Mouse (Mus musculus) erythroblast, embryonic 14.5 days (primary cell): ENCODE results near the gene Tefm. TPM values are rescaled to one million over a fixed set of nuclear protein-coding genes. Genes with fewer than 3 reads are reported as not detected.

Source experiments
- H3K27me3 ChIP-seq: 2 replicates; pipeline ENCODE4 v1.6.1; 2012; ENCODE audit warnings: inconsistent platforms; ENCODE audit not compliant: control insufficient read depth
- H3K36me3 ChIP-seq: 2 replicates; pipeline ENCODE4 v1.6.1; 2012; ENCODE audit warnings: mild to moderate bottlenecking, inconsistent platforms; ENCODE audit not compliant: control insufficient read depth
- H3K4me1 ChIP-seq: 2 replicates; pipeline ENCODE4 v1.6.1; 2012; ENCODE audit warnings: inconsistent platforms; ENCODE audit not compliant: control insufficient read depth
- H3K4me3 ChIP-seq: replicated peaks from 2 replicates; pipeline ENCODE3; 2012; ENCODE audit warnings: moderate library complexity, mild to moderate bottlenecking, inconsistent platforms
- H3K9me3 ChIP-seq: 2 replicates; pipeline ENCODE4 v1.6.1; 2012; ENCODE audit warnings: low read length, inconsistent platforms, mixed read lengths; ENCODE audit not compliant: control insufficient read depth
- GATA1 ChIP-seq: IDR thresholded peaks from 2 replicates; pipeline ENCODE4 v1.6.1; 2012; ENCODE audit warnings: low read length, inconsistent platforms, mixed read lengths
- TAL1 ChIP-seq: IDR thresholded peaks from 3 replicates; pipeline ENCODE4 v1.6.1; 2012; ENCODE audit warnings: low read length, inconsistent platforms, mixed read lengths
- polyA plus RNA-seq: library from polyadenylated mRNA; stranded (reverse); fragments of >175 nt; gene quantifications from 2 replicates; pipeline ENCODE4 v1.2.3, GENCODE M21; 2012

Tefm gene
- polyA plus RNA-seq, 1 experiment, result not detected

GRCm38 (mm10) chr11:80088917-80089816 is 52.8 kb downstream of the Tefm start, which contains the start of gene Atad5:
Gene Atad5, plus strand, starts transcription at chr11:80089400.
- Histone ChIP-seq H3K36me3 (peaks cover 27% of the 10 kb centered on the region), H3K27me3 (no peaks in the 10 kb centered on the region), H3K4me1 (peaks cover 62% of the 10 kb centered on the region), H3K4me3 (peak within 1 kb of the TSS; percentile 100), H3K9me3 (no peaks in the 10 kb centered on the region)
- TF ChIP-seq GATA1 (no peak), TAL1 (no peak)

GRCm38 (mm10) chr11:80086844-80087243 is 55.1 kb downstream of the Tefm start:
- peaks cover 14% of the 10 kb centered on the region for H3K36me3 ChIP-seq
- no peaks in the 10 kb centered on the region for H3K27me3 ChIP-seq
- peaks cover 6% of the 10 kb centered on the region for H3K9me3 ChIP-seq
- TF ChIP-seq TAL1 (no peak), GATA1 (no peak)
- peaks cover 66% of the 10 kb centered on the region for H3K4me1 ChIP-seq
- no peak overlapping the region for H3K4me3 ChIP-seq

Other genes starting within 250 kb of the Tefm start
- 0.19 and 0.37 TPM in 2 replicates for gene Utp6, start 179.8 kb downstream of the Tefm start, polyA plus RNA-seq
- gene Suz12, start 149.1 kb downstream of the Tefm start, polyA plus RNA-seq, result 0.95 and 1.1 TPM in 2 replicates
- 4.8 TPM in 2 replicates for gene Crlf3, start 61.2 kb downstream of the Tefm start, polyA plus RNA-seq
- gene Atad5, start 52.8 kb downstream of the Tefm start, polyA plus RNA-seq, result 0.20 and 0.47 TPM in 2 replicates
- gene Adap2, start 11.9 kb upstream of the Tefm start, polyA plus RNA-seq, result not detected in 2 replicates
- gene Rnf135, start 41.7 kb upstream of the Tefm start, polyA plus RNA-seq, result 0.03 TPM in 1 of 2 replicates, not detected in the other
- 0.09 and 0.19 TPM in 2 replicates for gene Rhot1, start 66.8 kb upstream of the Tefm start, polyA plus RNA-seq
- not detected in 2 replicates for gene Rhbdl3, start 158.7 kb upstream of the Tefm start, polyA plus RNA-seq
- gene 5730455P16Rik, start 235.9 kb upstream of the Tefm start, polyA plus RNA-seq, result 0.15 and 0.29 TPM in 2 replicates
- gene Zfp207, start 241.1 kb upstream of the Tefm start, polyA plus RNA-seq, result 1.5 and 3.7 TPM in 2 replicates